Mouse (Mus musculus) liver, embryonic 11.5 days (tissue): ENCODE measurements around the gene Svbp. TPM values are rescaled to one million over a fixed set of nuclear protein-coding genes. Genes with fewer than 3 reads are reported as not detected.

Source experiments
- ATAC-seq: fragments of 200-750 bp; cut with Nextera tagmentation; replicated peaks from 2 replicates; pipeline ENCODE4 v1.8.0; 2017; ENCODE audit warnings: moderate number of reproducible peaks, mild to moderate bottlenecking, moderate TSS enrichment, moderate library complexity; ENCODE audit not compliant: low FRiP score
- DNase-seq: peaks from one replicate; pipeline ENCODE4 v3.0.0-alpha.2; 2017; ENCODE audit warnings: low spot score
- H3K27ac ChIP-seq: fragments of 300-500 bp; sonication (generic); 2 replicates; pipeline ENCODE4 v1.5.1; 2014; ENCODE audit warnings: mild to moderate bottlenecking, low read depth, low read length, control low read depth
- H3K27me3 ChIP-seq: fragments of 300-500 bp; sonication (generic); replicated peaks from 2 replicates; pipeline ENCODE4 v1.6.1; 2014; ENCODE audit warnings: low read length, mixed read lengths; ENCODE audit not compliant: control insufficient read depth, insufficient read depth
- H3K36me3 ChIP-seq: fragments of 300-500 bp; sonication (generic); 2 replicates; pipeline ENCODE4 v1.6.1; 2014; ENCODE audit warnings: mild to moderate bottlenecking, low read length, moderate library complexity, mixed read lengths; ENCODE audit not compliant: control insufficient read depth, insufficient read depth
- H3K4me1 ChIP-seq: fragments of 300-500 bp; sonication (generic); replicated peaks from 2 replicates; pipeline ENCODE4 v1.6.1; 2014; ENCODE audit warnings: low read length, mixed read lengths; ENCODE audit not compliant: control insufficient read depth, insufficient read depth
- H3K4me2 ChIP-seq: fragments of 300-500 bp; sonication (generic); 2 replicates; pipeline ENCODE4 v1.6.1; 2014; ENCODE audit warnings: mild to moderate bottlenecking, control low read depth, moderate library complexity
- H3K4me3 ChIP-seq: fragments of 300-500 bp; sonication (generic); 2 replicates; pipeline ENCODE4 v1.5.1; 2014; ENCODE audit warnings: low read depth, low read length, control low read depth
- H3K9ac ChIP-seq: fragments of 300-500 bp; sonication (generic); 2 replicates; pipeline ENCODE4 v1.6.1; 2014; ENCODE audit warnings: low read depth, low read length, control low read depth
- H3K9me3 ChIP-seq: fragments of 300-500 bp; sonication (generic); 2 replicates; pipeline ENCODE4 v1.6.1; 2016; ENCODE audit warnings: low read length, inconsistent platforms, mixed read lengths; ENCODE audit not compliant: control insufficient read depth
- WGBS: fragments of 180-500 bp; shearing (Covaris S2); extraction: QIAGEN DNeasy Blood & Tissue Kit; methylation state at CpG from one replicate; pipeline ENCODE4 v1.1.7; 2014; 5-methylcytosine and 5-hydroxymethylcytosine counted together
- polyA plus RNA-seq: library from polyadenylated mRNA; unstranded; fragments of >200 nt; fragmentation: Nextera tagmentation; extraction: Ambion mirVana; gene quantifications from 2 replicates; pipeline ENCODE4 v1.2.1, GENCODE M21; 2014

The Svbp gene
- polyA plus RNA-seq, 1 experiment from 2014 or later: 174 TPM

GRCm38 (mm10) chr4:119195582-119196320, 645 bp downstream of the Svbp start:
- Histone ChIP-seq H3K4me2 (peak overlapping the region; percentile 88), H3K4me3 (peak overlapping the region; percentile 94), H3K27ac (peak overlapping the region; percentile 75), H3K9me3 (no peaks in the 10 kb centered on the region), H3K4me1 (peaks cover 30% of the 10 kb centered on the region), H3K9ac (peak overlapping the region; percentile 90), H3K36me3 (no peaks in the 10 kb centered on the region; the same call in 1 of the 2 replicates), H3K27me3 (no peaks in the 10 kb centered on the region)
- no peak for ATAC-seq
- DNase-seq: no peak
- 14% methylated on average over 18 of the region's 18 CpGs for WGBS

- no peak overlapping the region for H3K4me2 ChIP-seq
- no peaks in the 10 kb centered on the region for H3K9me3 ChIP-seq
- WGBS: 85% methylated on average over 6 of the region's 6 CpGs
- no peaks in the 10 kb centered on the region; the same call in 1 of the 2 replicates for H3K36me3 ChIP-seq
- H3K9ac ChIP-seq: no peak overlapping the region
- peaks cover 24% of the 10 kb centered on the region for H3K4me1 ChIP-seq
- H3K4me3 ChIP-seq: no peak overlapping the region
- no peaks in the 10 kb centered on the region for H3K27me3 ChIP-seq
- H3K27ac ChIP-seq: no peak overlapping the region
- ATAC-seq (no peak), DNase-seq (no peak)
Observed at GRCm38 (mm10) chr4:119198105-119198504, 3.0 kb downstream of the Svbp start.

- 17% methylated on average over 8 of the region's 8 CpGs for WGBS
- no peaks in the 10 kb centered on the region; the same call in 1 of the 2 replicates for H3K36me3 ChIP-seq
- ATAC-seq: peak; percentile 72
Observed at GRCm38 (mm10) chr4:119204672-119205071, 9.6 kb downstream of the Svbp start.

GRCm38 (mm10) chr4:119216667-119217066, 21.6 kb downstream of the Svbp start:
- Histone ChIP-seq H3K4me3 (no peak overlapping the region), H3K9me3 (no peaks in the 10 kb centered on the region), H3K27ac (no peak overlapping the region), H3K4me1 (no peaks in the 10 kb centered on the region; the same call in 1 of the 2 replicates), H3K36me3 (no peaks in the 10 kb centered on the region), H3K4me2 (no peak overlapping the region), H3K27me3 (peaks cover 5% of the 10 kb centered on the region; the same call in 1 of the 2 replicates), H3K9ac (no peak overlapping the region)
- 78% methylated on average over 8 of the region's 8 CpGs for WGBS
- no peak for ATAC-seq
- DNase-seq: no peak

More at GRCm38 (mm10) chr4:119204672-119205071, 9.6 kb downstream of the Svbp start:
- Histone ChIP-seq H3K9ac (no peak overlapping the region), H3K4me1 (no peaks in the 10 kb centered on the region), H3K4me2 (no peak overlapping the region), H3K27ac (no peak overlapping the region), H3K9me3 (no peaks in the 10 kb centered on the region), H3K4me3 (no peak overlapping the region), H3K27me3 (no peaks in the 10 kb centered on the region)
- no peak for DNase-seq

GRCm38 (mm10) chr4:119218169-119218568, 23.1 kb downstream of the Svbp start, which contains the start of gene Tmem269:
TSS of gene Tmem269 (minus strand) at chr4:119218217.
- ATAC-seq (peak; percentile 61; the same call in 1 of the 2 replicates), DNase-seq (no peak)
- H3K4me2 ChIP-seq: no peak within 1 kb of the TSS
- no peak within 1 kb of the TSS for H3K4me3 ChIP-seq
- no peak within 1 kb of the TSS for H3K9ac ChIP-seq
- H3K9me3 ChIP-seq: no peaks in the 10 kb centered on the region
- no peaks in the 10 kb centered on the region for H3K36me3 ChIP-seq
- 16% methylated on average over 11 of the region's 11 CpGs for WGBS
- H3K27me3 ChIP-seq: peaks cover 5% of the 10 kb centered on the region; the same call in 1 of the 2 replicates
- H3K27ac ChIP-seq: no peak within 1 kb of the TSS
- no peaks in the 10 kb centered on the region; the same call in 1 of the 2 replicates for H3K4me1 ChIP-seq

- ATAC-seq: peak; percentile 42; the same call in 1 of the 2 replicates
- peaks cover 25% of the 10 kb centered on the region for H3K36me3 ChIP-seq
- no peak for DNase-seq
- H3K9me3 ChIP-seq: no peaks in the 10 kb centered on the region
- H3K4me2 ChIP-seq: no peak overlapping the region
- H3K4me1 ChIP-seq: no peaks in the 10 kb centered on the region
- 88% methylated on average over 1 of the region's 1 CpGs for WGBS
- H3K9ac ChIP-seq: no peak overlapping the region
- H3K27ac ChIP-seq: no peak overlapping the region
- H3K4me3 ChIP-seq: no peak overlapping the region
- H3K27me3 ChIP-seq: no peaks in the 10 kb centered on the region
Observed at GRCm38 (mm10) chr4:119223696-119224095, 28.6 kb downstream of the Svbp start.

- H3K27me3 ChIP-seq: no peaks in the 10 kb centered on the region
- DNase-seq (no peak), ATAC-seq (no peak)
- peaks cover 25% of the 10 kb centered on the region for H3K36me3 ChIP-seq
- no peaks in the 10 kb centered on the region for H3K9me3 ChIP-seq
- H3K4me1 ChIP-seq: no peaks in the 10 kb centered on the region
- H3K4me3 ChIP-seq: no peak overlapping the region
- no peak overlapping the region for H3K4me2 ChIP-seq
- no peak overlapping the region for H3K27ac ChIP-seq
- H3K9ac ChIP-seq: no peak overlapping the region
- WGBS: 91% methylated on average over 3 of the region's 3 CpGs
Observed at GRCm38 (mm10) chr4:119224534-119224933, 29.4 kb downstream of the Svbp start.

- no peaks in the 10 kb centered on the region for H3K27me3 ChIP-seq
- H3K9me3 ChIP-seq: no peaks in the 10 kb centered on the region
- no peak overlapping the region for H3K27ac ChIP-seq
- H3K4me3 ChIP-seq: no peak overlapping the region
- 88% methylated on average over 9 of the region's 9 CpGs for WGBS
- H3K9ac ChIP-seq: no peak overlapping the region
- H3K4me2 ChIP-seq: no peak overlapping the region
- ATAC-seq: no peak
- DNase-seq: no peak
- H3K36me3 ChIP-seq: peaks cover 25% of the 10 kb centered on the region
- no peaks in the 10 kb centered on the region for H3K4me1 ChIP-seq
Observed at GRCm38 (mm10) chr4:119225719-119226118, 30.6 kb downstream of the Svbp start.

- Histone ChIP-seq H3K36me3 (peaks cover 25% of the 10 kb centered on the region), H3K9ac (no peak overlapping the region), H3K9me3 (no peaks in the 10 kb centered on the region), H3K4me3 (no peak overlapping the region), H3K4me2 (no peak overlapping the region), H3K27me3 (no peaks in the 10 kb centered on the region), H3K4me1 (peaks cover 4% of the 10 kb centered on the region; the same call in 1 of the 2 replicates), H3K27ac (no peak overlapping the region)
- 92% methylated on average over 11 of the region's 11 CpGs for WGBS
- no peak for DNase-seq
- no peak for ATAC-seq
Observed at GRCm38 (mm10) chr4:119226751-119227150, 31.6 kb downstream of the Svbp start.
